Mouse (Mus musculus) heart, embryonic 15.5 days (tissue): ENCODE measurements around the gene Ndufb7. TPM values are rescaled to one million over a fixed set of nuclear protein-coding genes. Genes with fewer than 3 reads are reported as not detected.
"Not testable (repeated sequence)": the region's sequence is repeated elsewhere in the genome, so short reads cannot be mapped to it uniquely, and the experiment has no call there.

Experiments
- ATAC-seq: fragments of 200-750 bp; cut with Nextera tagmentation; replicated peaks from 2 replicates; pipeline ENCODE4 v1.8.0; 2017; ENCODE audit warnings: low read depth, moderate TSS enrichment; ENCODE audit not compliant: insufficient number of reproducible peaks, insufficient read depth, low FRiP score
- H3K27ac ChIP-seq: fragments of 300-500 bp; sonication (generic); 2 replicates; pipeline ENCODE4 v1.5.1; 2015; ENCODE audit warnings: mild to moderate bottlenecking, inconsistent platforms
- H3K27me3 ChIP-seq: fragments of 300-500 bp; sonication (generic); 2 replicates; pipeline ENCODE4 v1.6.1; 2015; ENCODE audit warnings: inconsistent platforms
- H3K36me3 ChIP-seq: fragments of 300-500 bp; sonication (generic); 2 replicates; pipeline ENCODE4 v1.6.1; 2015; ENCODE audit warnings: mild to moderate bottlenecking, inconsistent platforms
- H3K4me1 ChIP-seq: fragments of 300-500 bp; sonication (generic); replicated peaks from 2 replicates; pipeline ENCODE4 v1.6.1; 2015; ENCODE audit warnings: inconsistent platforms
- H3K4me2 ChIP-seq: fragments of 300-500 bp; sonication (generic); 2 replicates; pipeline ENCODE4 v1.6.1; 2015; ENCODE audit warnings: inconsistent platforms, mild to moderate bottlenecking, moderate library complexity
- H3K4me3 ChIP-seq: fragments of 300-500 bp; sonication (generic); 2 replicates; pipeline ENCODE4 v1.5.1; 2015; ENCODE audit warnings: mild to moderate bottlenecking, inconsistent platforms
- H3K9ac ChIP-seq: fragments of 300-500 bp; sonication (generic); 2 replicates; pipeline ENCODE4 v1.6.1; 2015; ENCODE audit warnings: mild to moderate bottlenecking, inconsistent platforms
- H3K9me3 ChIP-seq: fragments of 300-500 bp; sonication (generic); replicated peaks from 2 replicates; pipeline ENCODE4 v1.6.1; 2016; ENCODE audit warnings: inconsistent platforms
- WGBS: fragments of 180-500 bp; shearing (Covaris S2); methylation state at CpG from one replicate; pipeline ENCODE4 v1.1.7; 2015; ENCODE audit warnings: mixed read lengths; 5-methylcytosine and 5-hydroxymethylcytosine counted together
- polyA plus RNA-seq: library from polyadenylated mRNA; unstranded; fragments of >200 nt; fragmentation: Nextera tagmentation; extraction: Ambion mirVana; gene quantifications from 2 replicates; pipeline ENCODE4 v1.2.1, GENCODE M21; 2015

The Ndufb7 gene
- polyA plus RNA-seq = 537 and 672 TPM in 2 replicates

GRCm38 (mm10) chr8:83566469-83567395 is at the start of gene Ndufb7:
Ndufb7 (plus strand) TSS chr8:83566671.
- Histone ChIP-seq H3K4me1 (peaks cover 21% of the 10 kb centered on the region), H3K9ac (peak within 1 kb of the TSS; percentile 82), H3K27ac (peak within 1 kb of the TSS; percentile 80), H3K27me3 (no peaks in the 10 kb centered on the region), H3K4me3 (peak within 1 kb of the TSS; percentile 82), H3K4me2 (peak within 1 kb of the TSS; percentile 80), H3K9me3 (no peaks in the 10 kb centered on the region), H3K36me3 (peaks cover 17% of the 10 kb centered on the region)
- peak; percentile 79 for ATAC-seq
- WGBS = under 1% methylated on average over 48 of the region's 48 CpGs

- H3K27me3 ChIP-seq = no peaks in the 10 kb centered on the region
- H3K4me1 ChIP-seq = no peaks in the 10 kb centered on the region
- no peak overlapping the region for H3K4me2 ChIP-seq
- H3K9me3 ChIP-seq = no peaks in the 10 kb centered on the region
- no peak overlapping the region for H3K4me3 ChIP-seq
- 67% methylated on average over 3 of the region's 3 CpGs for WGBS
- no peak for ATAC-seq
- no peak overlapping the region for H3K9ac ChIP-seq
- no peak overlapping the region for H3K27ac ChIP-seq
- no peaks in the 10 kb centered on the region for H3K36me3 ChIP-seq
Measured at GRCm38 (mm10) chr8:83520432-83520831, 46.0 kb upstream of the Ndufb7 start.

- 60% methylated on average over 3 of the region's 3 CpGs for WGBS
- H3K4me1 ChIP-seq, ATAC-seq, H3K9ac ChIP-seq, H3K36me3 ChIP-seq, H3K9me3 ChIP-seq, H3K27ac ChIP-seq, H3K4me3 ChIP-seq, H3K4me2 ChIP-seq, H3K27me3 ChIP-seq: not testable (repeated sequence)
Measured at GRCm38 (mm10) chr8:83520907-83521306, 45.6 kb upstream of the Ndufb7 start.

GRCm38 (mm10) chr8:83521310-83521709 is 45.2 kb upstream of the Ndufb7 start:
- 6% methylated on average over 1 of the region's 1 CpGs for WGBS
- H3K9ac ChIP-seq = no peak overlapping the region
- no peak overlapping the region for H3K27ac ChIP-seq
- no peak overlapping the region for H3K4me2 ChIP-seq
- no peak overlapping the region for H3K4me3 ChIP-seq
- no peaks in the 10 kb centered on the region for H3K9me3 ChIP-seq
- no peaks in the 10 kb centered on the region for H3K4me1 ChIP-seq
- no peaks in the 10 kb centered on the region for H3K36me3 ChIP-seq
- H3K27me3 ChIP-seq = no peaks in the 10 kb centered on the region
- ATAC-seq = no peak

- Histone ChIP-seq H3K36me3 (no peaks in the 10 kb centered on the region), H3K4me3 (no peak overlapping the region), H3K27ac (no peak overlapping the region), H3K4me1 (no peaks in the 10 kb centered on the region), H3K9me3 (no peaks in the 10 kb centered on the region), H3K27me3 (no peaks in the 10 kb centered on the region), H3K9ac (no peak overlapping the region), H3K4me2 (no peak overlapping the region)
- no peak for ATAC-seq
- 76% methylated on average over 2 of the region's 2 CpGs for WGBS
Measured at GRCm38 (mm10) chr8:83534802-83535201, 31.7 kb upstream of the Ndufb7 start.

- no peak for ATAC-seq
- no peaks in the 10 kb centered on the region for H3K27me3 ChIP-seq
- H3K9ac ChIP-seq = no peak within 1 kb of the TSS
- no peaks in the 10 kb centered on the region for H3K36me3 ChIP-seq
- H3K4me1 ChIP-seq = no peaks in the 10 kb centered on the region
- no peaks in the 10 kb centered on the region for H3K9me3 ChIP-seq
- H3K4me2 ChIP-seq = no peak within 1 kb of the TSS
- H3K27ac ChIP-seq = no peak within 1 kb of the TSS
- H3K4me3 ChIP-seq = no peak within 1 kb of the TSS
- 63% methylated on average over 3 of the region's 3 CpGs for WGBS
Measured at GRCm38 (mm10) chr8:83535736-83536135, 30.7 kb upstream of the Ndufb7 start, which contains the start of gene Olfr370. Olfr370 (plus strand) TSS chr8:83535780.

- Histone ChIP-seq H3K4me2 (no peak overlapping the region), H3K27ac (no peak overlapping the region), H3K9ac (no peak overlapping the region), H3K27me3 (no peaks in the 10 kb centered on the region), H3K9me3 (no peaks in the 10 kb centered on the region), H3K4me3 (no peak overlapping the region), H3K4me1 (peaks cover 7% of the 10 kb centered on the region), H3K36me3 (no peaks in the 10 kb centered on the region)
- 60% methylated on average over 3 of the region's 3 CpGs for WGBS
- ATAC-seq = no peak
Measured at GRCm38 (mm10) chr8:83562669-83563068, 3.8 kb upstream of the Ndufb7 start.

GRCm38 (mm10) chr8:83563246-83563645 is 3.2 kb upstream of the Ndufb7 start:
- H3K36me3 ChIP-seq = no peaks in the 10 kb centered on the region
- no peak overlapping the region for H3K4me3 ChIP-seq
- WGBS = 70% methylated on average over 4 of the region's 4 CpGs
- ATAC-seq = no peak
- H3K9me3 ChIP-seq = no peaks in the 10 kb centered on the region
- H3K27ac ChIP-seq = no peak overlapping the region
- H3K4me2 ChIP-seq = no peak overlapping the region
- H3K27me3 ChIP-seq = no peaks in the 10 kb centered on the region
- no peak overlapping the region for H3K9ac ChIP-seq
- H3K4me1 ChIP-seq = peaks cover 13% of the 10 kb centered on the region

GRCm38 (mm10) chr8:83565731-83566375 is 618 bp upstream of the Ndufb7 start:
- no peak overlapping the region for H3K9ac ChIP-seq
- H3K9me3 ChIP-seq = no peaks in the 10 kb centered on the region
- no peak for ATAC-seq
- WGBS = 78% methylated on average over 9 of the region's 9 CpGs
- peaks cover 10% of the 10 kb centered on the region; the same call in 1 of the 2 replicates for H3K36me3 ChIP-seq
- H3K4me1 ChIP-seq = peaks cover 21% of the 10 kb centered on the region
- H3K27me3 ChIP-seq = no peaks in the 10 kb centered on the region
- H3K27ac ChIP-seq = no peak overlapping the region
- no peak overlapping the region for H3K4me3 ChIP-seq
- H3K4me2 ChIP-seq = 0 out of 2 replicates have a peak overlapping the region, but pooled peaks have one; percentile 80

GRCm38 (mm10) chr8:83567668-83568067 is 1.2 kb downstream of the Ndufb7 start:
- Histone ChIP-seq H3K4me1 (peaks cover 21% of the 10 kb centered on the region), H3K36me3 (peaks cover 25% of the 10 kb centered on the region), H3K4me2 (peak overlapping the region; percentile 80), H3K27ac (no peak overlapping the region), H3K4me3 (peak overlapping the region; percentile 82), H3K9ac (peak overlapping the region; percentile 82), H3K27me3 (no peaks in the 10 kb centered on the region), H3K9me3 (no peaks in the 10 kb centered on the region)
- 49% methylated on average over 3 of the region's 3 CpGs for WGBS
- no peak for ATAC-seq

GRCm38 (mm10) chr8:83568128-83568527 is 1.7 kb downstream of the Ndufb7 start:
- H3K4me3 ChIP-seq = peak overlapping the region; percentile 82
- H3K9ac ChIP-seq = peak overlapping the region; percentile 82

More at GRCm38 (mm10) chr8:83568128-83568527, 1.7 kb downstream of the Ndufb7 start:
- no peak for ATAC-seq
- WGBS = 73% methylated on average over 5 of the region's 5 CpGs
- Histone ChIP-seq H3K27ac (no peak overlapping the region), H3K4me1 (peaks cover 23% of the 10 kb centered on the region), H3K9me3 (no peaks in the 10 kb centered on the region), H3K36me3 (peaks cover 26% of the 10 kb centered on the region), H3K4me2 (peak overlapping the region; percentile 80), H3K27me3 (no peaks in the 10 kb centered on the region)
